Comparison of ENCODE assay signal across 17 mouse cellular contexts in the genomic region with DNA sequence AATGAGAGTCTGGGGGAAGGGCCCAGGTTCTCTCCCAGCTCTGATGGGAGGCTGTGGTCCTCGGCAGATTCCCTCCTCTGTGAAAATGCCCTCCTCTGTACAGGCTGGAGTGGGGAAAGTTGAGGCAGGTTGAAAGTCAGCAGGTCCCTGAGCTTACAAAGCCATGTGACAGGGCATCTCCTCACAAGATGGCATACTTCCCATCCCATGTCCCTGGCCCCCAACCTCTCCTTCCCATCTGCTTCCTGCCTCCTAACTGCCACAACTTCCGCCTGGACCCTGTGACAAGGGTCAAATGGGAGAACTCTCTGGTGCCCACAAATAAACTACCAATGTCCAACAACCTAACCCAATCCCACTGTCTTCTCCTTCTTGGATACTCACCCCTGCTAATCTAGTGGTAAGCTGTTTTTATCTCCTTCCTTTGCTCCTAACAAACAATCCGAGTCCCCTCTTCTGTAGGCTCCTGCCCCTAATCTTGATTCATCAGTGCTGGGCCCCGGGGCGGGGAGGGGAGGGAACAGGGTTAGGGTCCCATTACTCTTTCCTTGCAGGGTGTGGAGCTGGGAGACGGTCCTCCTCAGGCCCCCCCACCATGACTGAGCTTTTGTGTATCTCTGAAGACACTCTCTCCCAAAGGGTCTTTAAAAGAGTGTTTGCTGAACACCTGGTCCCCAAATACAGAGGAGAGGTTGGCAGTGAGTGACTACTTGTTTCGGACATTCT. TPM values are rescaled to one million over a fixed set of nuclear protein-coding genes. Genes with fewer than 3 reads are reported as not detected.
"Had no signal": no experiment of that assay in that cellular context is flagged by ENCODE, and none has a peak within 500 bp of the region (broad histone marks: within the 10 kb centered on the region; RNA-seq: fewer than 3 reads in every experiment).

No protein-coding gene starts in this region.

- H3K9me3 ChIP-seq: limb, embryonic 13.5 days; midbrain, embryonic 13.5 days; neural tube, embryonic 15.5 days had no signal

- ATAC-seq: midbrain, embryonic 13.5 days had no signal

- H3K27ac ChIP-seq: limb, embryonic 13.5 days; liver, embryonic 14.5 days; midbrain, embryonic 13.5 days; neural tube, embryonic 15.5 days had no signal

- DNase-seq: kidney, adult 8-10 months; kidney, postnatal 36 days; lung, adult 18-20 months; right cerebral cortex, adult 18-20 months; right cerebral cortex, postnatal 25 days; thymus, postnatal 4 days had no signal

- H3K9ac ChIP-seq: liver, embryonic 14.5 days; midbrain, embryonic 13.5 days; neural tube, embryonic 15.5 days had no signal

- H3K4me3 ChIP-seq: myocyte had no signal

RNA-seq across cellular contexts. Expression of gene Grin2c, which starts 2.7 kb away (rescaled TPM):
- polyA plus RNA-seq: kidney, embryonic 16.5 days; myocyte; stomach, embryonic 16.5 days had no signal

RNA-seq across cellular contexts. Expression of gene Otop2, which starts 42.7 kb away (rescaled TPM):
- polyA plus RNA-seq: kidney, embryonic 16.5 days; limb, embryonic 13.5 days; liver, adult 2 months; liver, embryonic 14.5 days; lung, embryonic 16.5 days; midbrain, embryonic 13.5 days; neural tube, embryonic 11.5 days; thymus, postnatal 0 days had no signal

RNA-seq across cellular contexts. Expression of gene Ush1g, which starts 57.5 kb away (rescaled TPM):
- polyA plus RNA-seq: kidney, embryonic 16.5 days; limb, embryonic 13.5 days; lung, embryonic 16.5 days; neural tube, embryonic 11.5 days; thymus, postnatal 0 days had no signal
